In the genomic region with DNA sequence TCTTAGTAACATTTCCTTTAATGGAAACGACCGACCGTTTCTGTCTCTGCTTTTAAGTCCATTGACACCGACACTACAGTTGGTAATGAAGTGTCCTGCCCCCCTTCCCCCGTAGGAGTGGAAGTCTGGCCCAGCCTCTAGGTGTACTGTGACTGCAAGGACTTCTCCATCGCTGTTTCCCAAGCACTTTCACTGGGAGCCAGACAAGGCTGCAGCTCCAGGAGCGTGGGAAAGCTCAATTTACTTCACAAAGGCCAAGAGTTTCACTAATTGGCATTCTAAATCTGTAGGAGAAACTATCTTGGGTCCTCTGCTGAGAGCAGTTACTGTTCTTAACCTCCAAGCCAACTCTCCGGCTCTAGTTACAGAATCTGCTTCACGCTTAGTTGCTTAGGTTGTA, we compare ENCODE assay signal across 10 mouse cellular contexts. TPM values are rescaled to one million over a fixed set of nuclear protein-coding genes. Genes with fewer than 3 reads are reported as not detected.
A peak's percentile ranks its signal among the peaks of the same experiment; 100 is the strongest.
DNase-seq lines count a peak whose midpoint lies in the region; ATAC-seq lines count a peak whose summit lies in the region.
"Had no signal": no experiment of that assay in that cellular context is flagged by ENCODE, and none has a peak within 500 bp of the region (broad histone marks: within the 10 kb centered on the region; RNA-seq: fewer than 3 reads in every experiment).

No protein-coding gene starts in this region.

- WGBS in heart, embryonic 12.5 days, result 31% methylated on average over 9 of the region's 9 CpGs
- WGBS in midbrain, embryonic 12.5 days, result 17% methylated on average over 9 of the region's 9 CpGs

- no peak overlapping the region for H3K4me2 ChIP-seq in heart, embryonic 12.5 days
- no peak overlapping the region for H3K4me2 ChIP-seq in midbrain, embryonic 12.5 days (replicated peaks)
- H3K4me2 ChIP-seq: limb, embryonic 12.5 days had no signal

- H3K36me3 ChIP-seq in heart, embryonic 12.5 days, result no peaks in the 10 kb centered on the region
- H3K36me3 ChIP-seq in midbrain, embryonic 12.5 days, result no peaks in the 10 kb centered on the region
- H3K36me3 ChIP-seq: limb, embryonic 12.5 days had no signal

- intact Hi-C loops in heart, postnatal 14 days (cut with DNase I), result no loop called here
- intact Hi-C loops in gastrocnemius, postnatal 14 days (cut with DNase I; ENCODE audit: low total_unique reads), result no loop called here

- no peak for DNase-seq in heart, postnatal 14 days
- peak; percentile 75 for DNase-seq in ZHBTc4 (ENCODE audit: low read depth, low spot score)
- peak; percentile 50 for DNase-seq in gastrocnemius, postnatal 14 days
- DNase-seq in thymus, postnatal 36 days, result no peak
- no peak for DNase-seq in spleen, adult 12 weeks (ENCODE audit: low spot score)
- DNase-seq in right cerebral cortex, postnatal 14 days, result no peak
- DNase-seq: thymus, postnatal 4 days had no signal

- peaks cover 58% of the 10 kb centered on the region for H3K4me1 ChIP-seq in heart, embryonic 12.5 days (replicated peaks)
- peaks cover 31% of the 10 kb centered on the region for H3K4me1 ChIP-seq in midbrain, embryonic 12.5 days

- peak overlapping the region; percentile 25; the same call in 1 of the 2 replicates for H3K27ac ChIP-seq in heart, embryonic 12.5 days (ENCODE audit: poor library complexity, severe bottlenecking)
- 0 out of 2 replicates have a peak overlapping the region, but pooled peaks have one; percentile 39 for H3K27ac ChIP-seq in midbrain, embryonic 12.5 days (replicated peaks)
- H3K27ac ChIP-seq: limb, embryonic 12.5 days had no signal

- no peak overlapping the region for H3K9ac ChIP-seq in heart, embryonic 12.5 days
- H3K9ac ChIP-seq in midbrain, embryonic 12.5 days (replicated peaks), result no peak overlapping the region
- H3K9ac ChIP-seq: limb, embryonic 12.5 days had no signal

- no peaks in the 10 kb centered on the region for H3K27me3 ChIP-seq in heart, embryonic 12.5 days (replicated peaks)
- H3K27me3 ChIP-seq in midbrain, embryonic 12.5 days, result no peaks in the 10 kb centered on the region
- H3K27me3 ChIP-seq: limb, embryonic 12.5 days had no signal

- ATAC-seq in heart, embryonic 12.5 days (ENCODE audit: insufficient number of reproducible peaks, low FRiP score), result no peak
- no peak for ATAC-seq in midbrain, embryonic 12.5 days (ENCODE audit: low FRiP score, low read depth)

- H3K4me3 ChIP-seq in heart, embryonic 12.5 days, result no peak overlapping the region
- no peak overlapping the region for H3K4me3 ChIP-seq in midbrain, embryonic 12.5 days
- H3K4me3 ChIP-seq: limb, embryonic 12.5 days had no signal

- H3K9me3 ChIP-seq in heart, embryonic 12.5 days (replicated peaks), result no peaks in the 10 kb centered on the region
- H3K9me3 ChIP-seq in midbrain, embryonic 12.5 days, result no peaks in the 10 kb centered on the region
- H3K9me3 ChIP-seq: limb, embryonic 12.5 days had no signal

RNA-seq across cellular contexts. Expression of a gene that starts 42.5 kb away (rescaled TPM):
- 37.9 and 42.3 TPM in 2 replicates for polyA plus RNA-seq in heart, embryonic 12.5 days (2016; fragmentation: Nextera tagmentation; extraction: Ambion mirVana)
- total RNA-seq in heart, postnatal 14 days (2021), result 10 to 100 TPM; 46.4 to 46.8 TPM
- 10 to 100 TPM; 24.9 to 26.1 TPM for total RNA-seq in gastrocnemius, postnatal 14 days (2021)
- 54.2 and 56.5 TPM in 2 replicates for polyA plus RNA-seq in midbrain, embryonic 12.5 days (2016; fragmentation: Nextera tagmentation; extraction: Ambion mirVana)

RNA-seq across cellular contexts. Expression of a gene that starts 43.3 kb away (rescaled TPM):
- polyA plus RNA-seq in heart, embryonic 12.5 days (2016; fragmentation: Nextera tagmentation; extraction: Ambion mirVana), result 28.4 and 29.3 TPM in 2 replicates
- 10 to 100 TPM; 28.4 to 31.5 TPM for total RNA-seq in heart, postnatal 14 days (2021)
- 10 to 100 TPM; 16.9 to 18.6 TPM for total RNA-seq in gastrocnemius, postnatal 14 days (2021)
- 46.0 and 48.4 TPM in 2 replicates for polyA plus RNA-seq in midbrain, embryonic 12.5 days (2016; fragmentation: Nextera tagmentation; extraction: Ambion mirVana)

Comparison
In these comparisons a context has a peak if more than half of its experiments do, and no peak if none do; other contexts are left out.
1. DNase-seq: peak in ZHBTc4 (single experiment) and gastrocnemius, postnatal 14 days (single experiment); none in heart, postnatal 14 days (0 of 2), thymus, postnatal 36 days (0 of 2), spleen, adult 12 weeks (single experiment) and right cerebral cortex, postnatal 14 days (single experiment).